Mouse (Mus musculus): ENCODE results near the gene Xxylt1. TPM values are rescaled to one million over a fixed set of nuclear protein-coding genes. Genes with fewer than 3 reads are reported as not detected.
A peak's percentile ranks its signal among the peaks of the same experiment; 100 is the strongest.

The Xxylt1 gene
- polyA plus RNA-seq, 1 experiment from 2014 or later = 10.0 TPM

DNA sequence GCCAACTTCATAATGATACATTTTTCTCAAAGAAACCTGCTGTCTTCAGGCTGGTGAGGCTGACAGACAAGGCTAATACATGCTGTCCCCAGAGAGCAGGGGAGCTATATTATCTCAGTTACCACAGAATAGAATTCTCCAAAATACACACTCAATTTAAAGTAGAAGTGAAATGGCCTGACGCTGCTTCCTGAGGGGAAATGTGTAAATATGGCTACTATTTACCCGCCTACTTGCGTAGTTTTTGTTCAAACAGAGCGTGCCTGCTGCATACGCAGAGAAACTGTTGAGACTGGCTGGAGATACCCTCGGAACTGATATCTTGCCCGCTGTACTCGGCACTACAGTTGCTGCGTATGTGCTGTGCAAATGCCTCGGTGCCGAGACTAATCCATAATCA, 101.3 kb downstream of the Xxylt1 start:
- 92% methylated on average over 11 of the region's 11 CpGs for WGBS
- Histone ChIP-seq H3K4me1 (peaks cover 13% of the 10 kb centered on the region), H3K27ac (replicated peaks) (no peak overlapping the region), H3K4me3 (no peak overlapping the region), H3K36me3 (no peaks in the 10 kb centered on the region), H3K9ac (replicated peaks) (no peak overlapping the region), H3K27me3 (no peaks in the 10 kb centered on the region), H3K4me2 (replicated peaks) (no peak overlapping the region), H3K9me3 (no peaks in the 10 kb centered on the region)
- no peak for ATAC-seq (replicated peaks)

- Histone ChIP-seq H3K9ac (replicated peaks) (no peak overlapping the region), H3K4me1 (peaks cover 16% of the 10 kb centered on the region), H3K27ac (replicated peaks) (no peak overlapping the region), H3K9me3 (no peaks in the 10 kb centered on the region), H3K4me3 (no peak overlapping the region), H3K36me3 (no peaks in the 10 kb centered on the region), H3K4me2 (replicated peaks) (no peak overlapping the region), H3K27me3 (no peaks in the 10 kb centered on the region)
- no peak for ATAC-seq (replicated peaks)
- WGBS = 57% methylated on average over 6 of the region's 6 CpGs
Measured at GRCm38 (mm10) chr16:30977728-30978127, 103.5 kb downstream of the Xxylt1 start.

DNA sequence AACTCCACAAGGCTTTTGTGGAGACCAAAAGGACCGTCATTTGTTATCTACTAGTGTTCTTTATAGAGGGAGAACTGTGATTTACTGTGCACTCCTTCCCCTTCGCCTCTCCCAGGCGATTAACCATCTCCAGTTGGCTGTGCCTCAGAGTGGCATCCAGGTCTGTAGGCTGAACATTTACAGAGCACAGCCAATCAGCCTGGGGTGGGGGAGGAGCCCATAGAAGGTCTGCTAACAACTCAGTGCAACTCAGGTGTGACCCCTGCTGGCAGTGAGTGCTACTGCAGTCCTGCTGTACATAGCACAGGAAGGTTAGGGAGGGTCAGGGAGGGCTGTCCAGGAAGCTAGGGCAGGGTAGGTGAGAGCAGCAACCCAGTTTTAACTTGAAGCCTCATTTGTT, 104.0 kb downstream of the Xxylt1 start:
- Histone ChIP-seq H3K27ac (replicated peaks) (no peak overlapping the region), H3K9ac (replicated peaks) (no peak overlapping the region), H3K27me3 (no peaks in the 10 kb centered on the region), H3K4me1 (peaks cover 16% of the 10 kb centered on the region), H3K4me3 (no peak overlapping the region), H3K36me3 (no peaks in the 10 kb centered on the region), H3K9me3 (no peaks in the 10 kb centered on the region), H3K4me2 (replicated peaks) (0 out of 2 replicates have a peak overlapping the region, but pooled peaks have one; percentile 8)
- WGBS = 4% methylated on average over 3 of the region's 3 CpGs
- ATAC-seq (replicated peaks) = peak; percentile 95

- no peak overlapping the region for H3K9ac ChIP-seq (replicated peaks)
- H3K4me3 ChIP-seq = no peak overlapping the region
- ATAC-seq (replicated peaks) = no peak
- no peaks in the 10 kb centered on the region for H3K27me3 ChIP-seq
- H3K27ac ChIP-seq (replicated peaks) = no peak overlapping the region
- 92% methylated on average over 12 of the region's 12 CpGs for WGBS
- no peaks in the 10 kb centered on the region for H3K9me3 ChIP-seq
- H3K4me2 ChIP-seq (replicated peaks) = no peak overlapping the region
- peaks cover 11% of the 10 kb centered on the region for H3K4me1 ChIP-seq
- no peaks in the 10 kb centered on the region for H3K36me3 ChIP-seq
Measured at GRCm38 (mm10) chr16:30974549-30974948, 106.7 kb downstream of the Xxylt1 start.

- Histone ChIP-seq H3K4me3 (no peak overlapping the region), H3K4me1 (peaks cover 11% of the 10 kb centered on the region), H3K27ac (replicated peaks) (no peak overlapping the region), H3K27me3 (no peaks in the 10 kb centered on the region), H3K9me3 (no peaks in the 10 kb centered on the region), H3K4me2 (replicated peaks) (no peak overlapping the region), H3K9ac (replicated peaks) (no peak overlapping the region), H3K36me3 (no peaks in the 10 kb centered on the region)
- ATAC-seq (replicated peaks) = no peak
- 51% methylated on average over 6 of the region's 6 CpGs for WGBS
Measured at GRCm38 (mm10) chr16:30973416-30973815, 107.8 kb downstream of the Xxylt1 start.

GRCm38 (mm10) chr16:30971950-30972541, 109.2 kb downstream of the Xxylt1 start:
- H3K27me3 ChIP-seq = no peaks in the 10 kb centered on the region
- H3K9me3 ChIP-seq = no peaks in the 10 kb centered on the region
- ATAC-seq (replicated peaks) = no peak
- no peaks in the 10 kb centered on the region for H3K36me3 ChIP-seq
- H3K27ac ChIP-seq (replicated peaks) = no peak overlapping the region
- no peak overlapping the region for H3K4me2 ChIP-seq (replicated peaks)
- H3K4me1 ChIP-seq = peaks cover 10% of the 10 kb centered on the region
- 91% methylated on average over 18 of the region's 18 CpGs for WGBS
- H3K9ac ChIP-seq (replicated peaks) = no peak overlapping the region
- no peak overlapping the region for H3K4me3 ChIP-seq

DNA sequence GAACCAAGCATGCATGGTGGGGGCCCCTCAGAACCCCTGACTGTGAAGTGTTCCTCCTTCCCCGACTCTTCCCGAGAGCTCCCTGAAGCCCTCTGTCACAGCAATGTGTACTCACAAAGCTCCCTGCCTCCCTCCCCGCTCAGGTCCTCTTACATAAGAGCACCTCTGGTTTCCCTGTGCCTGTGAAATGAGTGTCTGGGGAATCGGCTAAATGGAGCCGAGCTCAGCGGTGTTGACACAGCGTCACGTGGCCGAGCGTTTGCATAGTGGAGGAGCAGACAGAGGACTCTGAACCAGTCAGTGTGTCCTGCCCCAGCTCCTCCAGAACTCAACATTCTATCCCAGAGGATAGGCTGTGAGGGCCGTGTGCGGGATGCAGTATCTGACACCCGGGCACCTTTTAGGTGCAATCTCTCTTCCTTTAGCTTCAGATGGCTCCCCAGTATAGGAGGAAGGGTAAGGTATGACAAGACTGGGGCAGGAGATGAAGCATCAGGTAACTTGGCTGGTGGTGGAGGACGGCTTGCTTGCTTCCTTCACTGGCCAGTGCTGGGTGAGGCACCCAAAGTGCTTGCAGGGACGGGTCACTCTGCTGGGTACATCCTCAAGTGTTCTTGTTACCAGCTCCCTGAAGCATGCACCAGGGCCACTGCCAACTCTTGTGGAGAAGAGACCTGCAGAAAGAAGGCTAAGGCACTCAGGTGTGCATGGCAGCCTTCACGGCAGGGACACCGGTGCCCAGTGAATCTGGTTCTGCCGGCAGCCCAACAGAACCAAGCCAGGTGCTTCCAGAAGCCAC, 111.8 kb downstream of the Xxylt1 start:
- Histone ChIP-seq H3K27me3 (no peaks in the 10 kb centered on the region), H3K36me3 (no peaks in the 10 kb centered on the region), H3K4me3 (no peak overlapping the region), H3K4me1 (0 out of 2 replicates have a peak, but pooled peaks cover 5% of the 10 kb centered on the region), H3K9me3 (no peaks in the 10 kb centered on the region), H3K9ac (replicated peaks) (no peak overlapping the region), H3K4me2 (replicated peaks) (no peak overlapping the region), H3K27ac (replicated peaks) (no peak overlapping the region)
- no peak for ATAC-seq (replicated peaks)
- 75% methylated on average over 18 of the region's 18 CpGs for WGBS

- Histone ChIP-seq H3K27ac (replicated peaks) (no peak overlapping the region), H3K36me3 (no peaks in the 10 kb centered on the region), H3K4me3 (no peak overlapping the region), H3K9me3 (no peaks in the 10 kb centered on the region), H3K9ac (replicated peaks) (no peak overlapping the region), H3K4me2 (replicated peaks) (no peak overlapping the region), H3K4me1 (0 out of 2 replicates have a peak, but pooled peaks cover 4% of the 10 kb centered on the region), H3K27me3 (no peaks in the 10 kb centered on the region)
- WGBS = 84% methylated on average over 7 of the region's 7 CpGs
- no peak for ATAC-seq (replicated peaks)
Measured at GRCm38 (mm10) chr16:30968402-30969151, 112.7 kb downstream of the Xxylt1 start.

- H3K27ac ChIP-seq (replicated peaks) = no peak overlapping the region
- no peaks in the 10 kb centered on the region for H3K36me3 ChIP-seq
- 73% methylated on average over 5 of the region's 5 CpGs for WGBS
- H3K9me3 ChIP-seq = no peaks in the 10 kb centered on the region
- no peak overlapping the region for H3K9ac ChIP-seq (replicated peaks)
- no peak for ATAC-seq (replicated peaks)
- H3K4me1 ChIP-seq = no peaks in the 10 kb centered on the region
- H3K27me3 ChIP-seq = no peaks in the 10 kb centered on the region
- no peak overlapping the region for H3K4me2 ChIP-seq (replicated peaks)
- H3K4me3 ChIP-seq = no peak overlapping the region
Measured at GRCm38 (mm10) chr16:30966684-30967083, 114.5 kb downstream of the Xxylt1 start.

DNA sequence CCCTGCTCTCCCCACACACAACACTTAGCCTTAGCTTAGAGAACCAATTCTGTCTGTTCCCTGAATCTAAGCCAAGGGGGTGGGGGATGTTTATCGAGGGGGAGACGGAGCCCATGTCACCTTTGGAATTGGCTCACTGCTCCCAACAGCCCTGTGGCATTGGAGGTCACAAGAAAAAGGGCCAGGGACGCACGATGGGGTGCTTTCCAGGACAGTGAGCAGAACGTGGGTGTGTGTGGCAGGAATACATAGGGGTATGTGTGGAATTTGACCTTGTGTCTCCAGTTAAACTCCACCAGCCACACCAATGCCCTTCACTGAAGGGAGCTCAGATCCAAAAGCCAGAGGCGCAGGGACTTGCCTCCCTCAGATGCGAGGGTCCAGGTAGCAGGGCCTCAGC, 116.3 kb downstream of the Xxylt1 start:
- H3K4me1 ChIP-seq = no peaks in the 10 kb centered on the region
- H3K27ac ChIP-seq (replicated peaks) = no peak overlapping the region
- no peak overlapping the region for H3K9ac ChIP-seq (replicated peaks)
- ATAC-seq (replicated peaks) = no peak
- H3K4me3 ChIP-seq = no peak overlapping the region
- H3K4me2 ChIP-seq (replicated peaks) = no peak overlapping the region
- 84% methylated on average over 7 of the region's 7 CpGs for WGBS
- H3K9me3 ChIP-seq = no peaks in the 10 kb centered on the region
- H3K36me3 ChIP-seq = no peaks in the 10 kb centered on the region
- no peaks in the 10 kb centered on the region for H3K27me3 ChIP-seq

- Histone ChIP-seq H3K9me3 (no peaks in the 10 kb centered on the region), H3K27me3 (no peaks in the 10 kb centered on the region), H3K36me3 (no peaks in the 10 kb centered on the region), H3K4me3 (no peak overlapping the region), H3K4me2 (replicated peaks) (no peak overlapping the region), H3K4me1 (no peaks in the 10 kb centered on the region), H3K9ac (replicated peaks) (no peak overlapping the region), H3K27ac (replicated peaks) (no peak overlapping the region)
- WGBS = 78% methylated on average over 6 of the region's 6 CpGs
- no peak for ATAC-seq (replicated peaks)
Measured at GRCm38 (mm10) chr16:30964411-30964810, 116.8 kb downstream of the Xxylt1 start.

DNA sequence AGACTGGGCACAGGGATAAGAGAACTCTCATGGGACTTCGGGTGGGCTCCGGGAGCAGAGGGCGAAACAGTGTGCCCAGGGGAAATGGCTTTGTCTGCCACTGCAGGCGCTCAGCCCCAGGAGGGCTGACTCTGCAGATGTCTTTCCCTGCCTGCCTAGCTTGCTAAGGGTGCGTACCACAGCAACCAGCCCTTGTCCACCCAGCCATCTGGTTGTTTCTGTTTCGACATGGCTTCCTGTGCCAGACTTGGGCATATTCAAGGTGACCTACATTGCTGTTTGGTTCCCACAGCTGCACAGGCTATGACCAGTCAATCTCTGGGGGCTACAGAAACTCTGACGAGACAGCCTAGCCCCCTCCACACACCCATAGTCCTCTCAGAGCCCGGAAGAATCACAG, 118.7 kb downstream of the Xxylt1 start:
- Histone ChIP-seq H3K4me1 (no peaks in the 10 kb centered on the region), H3K36me3 (no peaks in the 10 kb centered on the region), H3K4me3 (no peak overlapping the region), H3K27ac (replicated peaks) (no peak overlapping the region), H3K9me3 (no peaks in the 10 kb centered on the region), H3K27me3 (no peaks in the 10 kb centered on the region), H3K4me2 (replicated peaks) (no peak overlapping the region), H3K9ac (replicated peaks) (no peak overlapping the region)
- no peak for ATAC-seq (replicated peaks)
- WGBS = 90% methylated on average over 8 of the region's 8 CpGs
